Mouse (Mus musculus): Measurements from ENCODE around the gene Hoxd13. TPM values are rescaled to one million over a fixed set of nuclear protein-coding genes. Genes with fewer than 3 reads are reported as not detected.

The Hoxd13 gene
- polyA plus RNA-seq, 1 experiment from 2014 or later = not detected

GRCm38 (mm10) chr2:74694066-74694465 is 26.0 kb downstream of the Hoxd13 start:
- DNase-seq (ENCODE audit: extremely low spot score, low spot score) = peak; percentile 57
- Histone ChIP-seq H3K36me3 (replicated peaks) (no peaks in the 10 kb centered on the region), H3K4me1 (peaks cover 22% of the 10 kb centered on the region), H3K27ac (no peak overlapping the region), H3K4me3 (no peak overlapping the region), H3K27me3 (ENCODE audit: poor library complexity, severe bottlenecking) (peaks cover 100% of the 10 kb centered on the region), H3K9me3 (no peaks in the 10 kb centered on the region)
- WGBS = 2% methylated on average over 16 of the region's 16 CpGs

- Histone ChIP-seq H3K27me3 (ENCODE audit: poor library complexity, severe bottlenecking) (peaks cover 100% of the 10 kb centered on the region), H3K9me3 (no peaks in the 10 kb centered on the region), H3K27ac (no peak overlapping the region), H3K4me3 (no peak overlapping the region), H3K36me3 (replicated peaks) (no peaks in the 10 kb centered on the region), H3K4me1 (peaks cover 22% of the 10 kb centered on the region)
- 0% methylated on average over 1 of the region's 1 CpGs for WGBS
- DNase-seq (ENCODE audit: extremely low spot score, low spot score) = peak; percentile 24
These were observed 27.3 kb downstream of the Hoxd13 start for GRCm38 (mm10) chr2:74695383-74695782.

GRCm38 (mm10) chr2:74695813-74696430 is 27.8 kb downstream of the Hoxd13 start:
- H3K4me1 ChIP-seq = peaks cover 21% of the 10 kb centered on the region
- H3K27ac ChIP-seq = no peak overlapping the region
- no peak overlapping the region for H3K4me3 ChIP-seq
- H3K9me3 ChIP-seq = no peaks in the 10 kb centered on the region
- DNase-seq (ENCODE audit: extremely low spot score, low spot score) = peak; percentile 24
- H3K27me3 ChIP-seq (ENCODE audit: poor library complexity, severe bottlenecking) = peaks cover 100% of the 10 kb centered on the region
- no peaks in the 10 kb centered on the region for H3K36me3 ChIP-seq (replicated peaks)
- 4% methylated on average over 7 of the region's 7 CpGs for WGBS

GRCm38 (mm10) chr2:74696442-74697335 is 28.6 kb downstream of the Hoxd13 start:
- H3K27ac ChIP-seq = no peak overlapping the region
- H3K9me3 ChIP-seq = no peaks in the 10 kb centered on the region
- no peak overlapping the region for H3K4me3 ChIP-seq
- H3K36me3 ChIP-seq (replicated peaks) = no peaks in the 10 kb centered on the region
- peaks cover 14% of the 10 kb centered on the region for H3K4me1 ChIP-seq
- under 1% methylated on average over 34 of the region's 34 CpGs for WGBS
- peaks cover 100% of the 10 kb centered on the region for H3K27me3 ChIP-seq (ENCODE audit: poor library complexity, severe bottlenecking)
- peak; percentile 53 for DNase-seq (ENCODE audit: extremely low spot score, low spot score)

GRCm38 (mm10) chr2:74697567-74698121 is 29.5 kb downstream of the Hoxd13 start, which contains the start of gene Hoxd9:
TSS of gene Hoxd9 (plus strand) at chr2:74697727.
- no peak within 1 kb of the TSS for H3K27ac ChIP-seq
- WGBS = under 1% methylated on average over 43 of the region's 43 CpGs
- H3K4me1 ChIP-seq = peaks cover 14% of the 10 kb centered on the region
- H3K36me3 ChIP-seq (replicated peaks) = no peaks in the 10 kb centered on the region
- H3K27me3 ChIP-seq (ENCODE audit: poor library complexity, severe bottlenecking) = peaks cover 100% of the 10 kb centered on the region
- H3K9me3 ChIP-seq = no peaks in the 10 kb centered on the region
- peak; percentile 69 for DNase-seq (ENCODE audit: extremely low spot score, low spot score)
- peak within 1 kb of the TSS; percentile 44 for H3K4me3 ChIP-seq

- Histone ChIP-seq H3K9me3 (no peaks in the 10 kb centered on the region), H3K27ac (no peak overlapping the region), H3K4me1 (peaks cover 14% of the 10 kb centered on the region), H3K36me3 (replicated peaks) (no peaks in the 10 kb centered on the region), H3K27me3 (ENCODE audit: poor library complexity, severe bottlenecking) (peaks cover 100% of the 10 kb centered on the region), H3K4me3 (peak overlapping the region; percentile 44)
- WGBS = under 1% methylated on average over 82 of the region's 86 CpGs
- DNase-seq (ENCODE audit: extremely low spot score, low spot score) = peak; percentile 56
These were observed 30.3 kb downstream of the Hoxd13 start for GRCm38 (mm10) chr2:74698201-74699052.

- Histone ChIP-seq H3K27ac (no peak overlapping the region), H3K9me3 (no peaks in the 10 kb centered on the region), H3K4me1 (peaks cover 16% of the 10 kb centered on the region), H3K27me3 (ENCODE audit: poor library complexity, severe bottlenecking) (peaks cover 100% of the 10 kb centered on the region), H3K4me3 (no peak overlapping the region), H3K36me3 (replicated peaks) (no peaks in the 10 kb centered on the region)
- peak; percentile 46 for DNase-seq (ENCODE audit: extremely low spot score, low spot score)
- WGBS = 1% methylated on average over 17 of the region's 17 CpGs
These were observed 30.9 kb downstream of the Hoxd13 start for GRCm38 (mm10) chr2:74699053-74699430.

GRCm38 (mm10) chr2:74699664-74700545 is 31.8 kb downstream of the Hoxd13 start:
- DNase-seq (ENCODE audit: extremely low spot score, low spot score) = peak; percentile 36
- 2% methylated on average over 23 of the region's 23 CpGs for WGBS
- Histone ChIP-seq H3K4me3 (no peak overlapping the region), H3K4me1 (peaks cover 21% of the 10 kb centered on the region), H3K27me3 (ENCODE audit: poor library complexity, severe bottlenecking) (peaks cover 100% of the 10 kb centered on the region), H3K36me3 (replicated peaks) (no peaks in the 10 kb centered on the region), H3K9me3 (no peaks in the 10 kb centered on the region), H3K27ac (no peak overlapping the region)

- H3K4me1 ChIP-seq = peaks cover 29% of the 10 kb centered on the region
- no peaks in the 10 kb centered on the region for H3K9me3 ChIP-seq
- WGBS = under 1% methylated on average over 22 of the region's 22 CpGs
- peak; percentile 33 for DNase-seq (ENCODE audit: extremely low spot score, low spot score)
- H3K4me3 ChIP-seq = no peak overlapping the region
- H3K36me3 ChIP-seq (replicated peaks) = no peaks in the 10 kb centered on the region
- peaks cover 100% of the 10 kb centered on the region for H3K27me3 ChIP-seq (ENCODE audit: poor library complexity, severe bottlenecking)
- no peak overlapping the region for H3K27ac ChIP-seq
These were observed 32.5 kb downstream of the Hoxd13 start for GRCm38 (mm10) chr2:74700546-74701112.

- H3K9me3 ChIP-seq = no peaks in the 10 kb centered on the region
- H3K36me3 ChIP-seq (replicated peaks) = no peaks in the 10 kb centered on the region
- H3K27ac ChIP-seq = no peak overlapping the region
- H3K4me1 ChIP-seq = peaks cover 30% of the 10 kb centered on the region
- peaks cover 100% of the 10 kb centered on the region for H3K27me3 ChIP-seq (ENCODE audit: poor library complexity, severe bottlenecking)
- DNase-seq (ENCODE audit: extremely low spot score, low spot score) = peak; percentile 76
- no peak overlapping the region for H3K4me3 ChIP-seq
- 12% methylated on average over 17 of the region's 17 CpGs for WGBS
These were observed 34.1 kb downstream of the Hoxd13 start for GRCm38 (mm10) chr2:74701949-74702819.

GRCm38 (mm10) chr2:74702820-74703219 is 34.7 kb downstream of the Hoxd13 start:
- Histone ChIP-seq H3K36me3 (replicated peaks) (no peaks in the 10 kb centered on the region), H3K27ac (no peak overlapping the region), H3K4me3 (no peak overlapping the region), H3K9me3 (no peaks in the 10 kb centered on the region), H3K27me3 (ENCODE audit: poor library complexity, severe bottlenecking) (peaks cover 100% of the 10 kb centered on the region), H3K4me1 (peaks cover 25% of the 10 kb centered on the region)
- no peak for DNase-seq (ENCODE audit: extremely low spot score, low spot score)
- 15% methylated on average over 6 of the region's 6 CpGs for WGBS

Data from forebrain, embryonic 10.5 days (tissue).